Mouse (Mus musculus): ENCODE measurements at regions not wholly inside any gene's neighbourhood (a gene's known extent, or its start where the extent isn't known, plus 50 kb on each side); places are given as distances from the start of the nearest gene placed in this dataset.

- H3K4me1 ChIP-seq = no peaks in the 10 kb centered on the region
- WGBS (ENCODE audit: insufficient replicate concordance) = 38% methylated on average over 2 of the region's 2 CpGs
- H3K9ac ChIP-seq = no peak overlapping the region
- ATAC-seq = no peak
- no peaks in the 10 kb centered on the region for H3K36me3 ChIP-seq
- no peak overlapping the region for H3K4me3 ChIP-seq
- no peaks in the 10 kb centered on the region for H3K9me3 ChIP-seq (replicated peaks)
- H3K27ac ChIP-seq = no peak overlapping the region
- no peaks in the 10 kb centered on the region for H3K27me3 ChIP-seq (replicated peaks)
- no peak overlapping the region for H3K4me2 ChIP-seq
Observed at GRCm38 (mm10) chr13:31349671-31350070, 206.3 kb upstream of the Foxq1 start.

GRCm38 (mm10) chr13:31351481-31351880, 204.5 kb upstream of the Foxq1 start:
- H3K4me1 ChIP-seq = no peaks in the 10 kb centered on the region
- no peak overlapping the region for H3K4me2 ChIP-seq
- H3K27me3 ChIP-seq (replicated peaks) = no peaks in the 10 kb centered on the region
- H3K27ac ChIP-seq = no peak overlapping the region
- H3K4me3 ChIP-seq = no peak overlapping the region
- no peaks in the 10 kb centered on the region for H3K36me3 ChIP-seq
- no peaks in the 10 kb centered on the region for H3K9me3 ChIP-seq (replicated peaks)
- no peak overlapping the region for H3K9ac ChIP-seq
- no peak for ATAC-seq

GRCm38 (mm10) chr13:31352825-31353224, 203.1 kb upstream of the Foxq1 start:
- H3K4me3 ChIP-seq = no peak overlapping the region
- no peak overlapping the region for H3K4me2 ChIP-seq
- no peaks in the 10 kb centered on the region for H3K27me3 ChIP-seq (replicated peaks)
- no peaks in the 10 kb centered on the region for H3K9me3 ChIP-seq (replicated peaks)
- ATAC-seq = no peak
- 53% methylated on average over 5 of the region's 5 CpGs for WGBS (ENCODE audit: insufficient replicate concordance)
- no peak overlapping the region for H3K27ac ChIP-seq
- no peaks in the 10 kb centered on the region for H3K4me1 ChIP-seq
- no peaks in the 10 kb centered on the region for H3K36me3 ChIP-seq
- H3K9ac ChIP-seq = no peak overlapping the region

- 79% methylated on average over 4 of the region's 4 CpGs for WGBS (ENCODE audit: insufficient replicate concordance)
- ATAC-seq = no peak
- H3K4me1 ChIP-seq = no peaks in the 10 kb centered on the region
- no peak overlapping the region for H3K4me3 ChIP-seq
- no peak overlapping the region for H3K27ac ChIP-seq
- no peaks in the 10 kb centered on the region for H3K36me3 ChIP-seq
- H3K9me3 ChIP-seq (replicated peaks) = no peaks in the 10 kb centered on the region
- H3K27me3 ChIP-seq (replicated peaks) = no peaks in the 10 kb centered on the region
- H3K4me2 ChIP-seq = no peak overlapping the region
- no peak overlapping the region for H3K9ac ChIP-seq
Observed at GRCm38 (mm10) chr13:31359353-31359752, 196.6 kb upstream of the Foxq1 start.

- Histone ChIP-seq H3K4me3 (no peak overlapping the region), H3K4me2 (no peak overlapping the region), H3K9ac (no peak overlapping the region), H3K36me3 (no peaks in the 10 kb centered on the region), H3K27me3 (replicated peaks) (no peaks in the 10 kb centered on the region), H3K27ac (no peak overlapping the region), H3K9me3 (replicated peaks) (no peaks in the 10 kb centered on the region), H3K4me1 (no peaks in the 10 kb centered on the region)
- 18% methylated on average over 3 of the region's 3 CpGs for WGBS (ENCODE audit: insufficient replicate concordance)
- no peak for ATAC-seq
Observed at GRCm38 (mm10) chr13:31362386-31362785, 193.5 kb upstream of the Foxq1 start.

GRCm38 (mm10) chr13:31364369-31364768, 191.6 kb upstream of the Foxq1 start:
- Histone ChIP-seq H3K27me3 (replicated peaks) (no peaks in the 10 kb centered on the region), H3K9ac (no peak overlapping the region), H3K36me3 (no peaks in the 10 kb centered on the region), H3K4me2 (no peak overlapping the region), H3K4me3 (no peak overlapping the region), H3K9me3 (replicated peaks) (no peaks in the 10 kb centered on the region), H3K27ac (no peak overlapping the region), H3K4me1 (no peaks in the 10 kb centered on the region)
- no peak for ATAC-seq
- 55% methylated on average over 4 of the region's 4 CpGs for WGBS (ENCODE audit: insufficient replicate concordance)

DNA sequence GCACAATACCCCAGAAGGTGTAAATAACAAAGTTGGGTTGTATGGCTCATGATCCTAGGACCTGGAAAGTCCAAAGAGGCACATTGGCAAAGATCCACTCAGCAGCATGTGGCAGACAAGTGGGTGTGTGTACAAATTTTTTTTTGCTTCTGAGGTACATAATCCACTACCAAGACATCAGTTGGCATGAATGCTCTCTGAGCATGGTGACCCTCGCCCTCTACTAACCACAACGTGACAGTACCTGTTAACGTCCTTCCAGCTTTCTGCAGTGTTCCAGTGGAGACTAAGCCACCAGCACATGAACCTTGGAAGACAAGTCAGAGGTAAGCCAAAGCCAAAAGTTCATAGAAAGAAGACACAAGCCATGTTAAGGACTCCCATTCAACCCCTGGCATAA, 188.7 kb upstream of the Foxq1 start:
- Histone ChIP-seq H3K36me3 (no peaks in the 10 kb centered on the region), H3K9ac (no peak overlapping the region), H3K4me1 (no peaks in the 10 kb centered on the region), H3K4me2 (no peak overlapping the region), H3K9me3 (replicated peaks) (no peaks in the 10 kb centered on the region), H3K27ac (no peak overlapping the region), H3K27me3 (replicated peaks) (no peaks in the 10 kb centered on the region), H3K4me3 (no peak overlapping the region)
- 71% methylated on average over 3 of the region's 3 CpGs for WGBS (ENCODE audit: insufficient replicate concordance)
- ATAC-seq = no peak

- H3K27ac ChIP-seq = no peak overlapping the region
- no peak overlapping the region for H3K4me3 ChIP-seq
- 51% methylated on average over 4 of the region's 4 CpGs for WGBS (ENCODE audit: insufficient replicate concordance)
- no peak for ATAC-seq
- H3K4me1 ChIP-seq = no peaks in the 10 kb centered on the region
- no peaks in the 10 kb centered on the region for H3K9me3 ChIP-seq (replicated peaks)
- no peaks in the 10 kb centered on the region for H3K36me3 ChIP-seq
- no peak overlapping the region for H3K4me2 ChIP-seq
- no peaks in the 10 kb centered on the region for H3K27me3 ChIP-seq (replicated peaks)
- no peak overlapping the region for H3K9ac ChIP-seq
Observed at GRCm38 (mm10) chr13:31369182-31369581, 186.8 kb upstream of the Foxq1 start.

DNA sequence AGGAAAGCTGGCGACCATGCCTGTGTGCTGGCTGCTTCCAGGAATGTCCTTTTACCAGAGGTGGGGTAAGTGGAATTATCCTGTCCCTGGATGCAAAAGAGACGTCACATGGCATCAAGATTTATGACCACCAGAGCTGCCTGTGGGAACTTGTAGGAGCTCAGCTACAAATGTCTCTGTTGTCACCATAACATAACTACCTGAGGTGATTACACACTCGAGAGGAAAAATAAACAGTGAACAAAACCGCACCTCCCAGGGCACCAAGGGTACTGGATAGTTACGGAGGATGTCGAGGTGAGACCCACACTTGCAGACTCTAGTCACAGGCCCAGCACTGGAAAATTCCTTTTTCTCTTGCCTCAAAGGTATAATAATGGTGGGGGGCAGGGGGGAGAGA, 185.1 kb upstream of the Foxq1 start:
- Histone ChIP-seq H3K4me2 (no peak overlapping the region), H3K4me1 (no peaks in the 10 kb centered on the region), H3K9me3 (replicated peaks) (no peaks in the 10 kb centered on the region), H3K27ac (no peak overlapping the region), H3K4me3 (no peak overlapping the region), H3K36me3 (no peaks in the 10 kb centered on the region), H3K9ac (no peak overlapping the region), H3K27me3 (replicated peaks) (no peaks in the 10 kb centered on the region)
- 58% methylated on average over 6 of the region's 6 CpGs for WGBS (ENCODE audit: insufficient replicate concordance)
- ATAC-seq = no peak

DNA sequence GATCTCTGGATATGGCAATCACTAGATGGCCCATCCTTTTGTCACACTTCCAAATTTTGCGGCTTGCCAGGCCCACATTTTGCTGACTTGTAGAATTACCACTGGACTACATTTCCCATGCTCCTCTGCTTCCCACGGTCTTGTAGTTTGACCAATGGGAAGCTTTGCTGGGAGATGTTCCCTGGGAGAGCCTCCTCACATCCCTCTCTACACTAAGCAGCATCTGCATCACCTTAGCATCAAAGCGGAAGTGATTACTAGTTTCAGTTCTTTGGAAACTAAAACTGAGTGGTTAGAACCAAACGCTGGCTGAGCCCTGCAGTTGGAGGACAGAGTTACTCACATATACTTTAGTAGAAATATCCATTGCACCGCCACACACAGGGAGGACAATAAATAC, 181.9 kb upstream of the Foxq1 start:
- no peaks in the 10 kb centered on the region for H3K36me3 ChIP-seq
- no peaks in the 10 kb centered on the region for H3K4me1 ChIP-seq
- 53% methylated on average over 5 of the region's 5 CpGs for WGBS (ENCODE audit: insufficient replicate concordance)
- no peak overlapping the region for H3K9ac ChIP-seq
- H3K9me3 ChIP-seq (replicated peaks) = no peaks in the 10 kb centered on the region
- H3K27ac ChIP-seq = no peak overlapping the region
- H3K27me3 ChIP-seq (replicated peaks) = no peaks in the 10 kb centered on the region
- H3K4me3 ChIP-seq = no peak overlapping the region
- no peak overlapping the region for H3K4me2 ChIP-seq
- ATAC-seq = no peak

- Histone ChIP-seq H3K4me2 (no peak overlapping the region), H3K9me3 (replicated peaks) (no peaks in the 10 kb centered on the region), H3K36me3 (no peaks in the 10 kb centered on the region), H3K4me3 (no peak overlapping the region), H3K9ac (no peak overlapping the region), H3K4me1 (no peaks in the 10 kb centered on the region), H3K27me3 (replicated peaks) (no peaks in the 10 kb centered on the region), H3K27ac (no peak overlapping the region)
- no peak for ATAC-seq
- WGBS (ENCODE audit: insufficient replicate concordance) = 45% methylated on average over 4 of the region's 4 CpGs
Observed at GRCm38 (mm10) chr13:31393421-31394215, 162.3 kb upstream of the Foxq1 start.

DNA sequence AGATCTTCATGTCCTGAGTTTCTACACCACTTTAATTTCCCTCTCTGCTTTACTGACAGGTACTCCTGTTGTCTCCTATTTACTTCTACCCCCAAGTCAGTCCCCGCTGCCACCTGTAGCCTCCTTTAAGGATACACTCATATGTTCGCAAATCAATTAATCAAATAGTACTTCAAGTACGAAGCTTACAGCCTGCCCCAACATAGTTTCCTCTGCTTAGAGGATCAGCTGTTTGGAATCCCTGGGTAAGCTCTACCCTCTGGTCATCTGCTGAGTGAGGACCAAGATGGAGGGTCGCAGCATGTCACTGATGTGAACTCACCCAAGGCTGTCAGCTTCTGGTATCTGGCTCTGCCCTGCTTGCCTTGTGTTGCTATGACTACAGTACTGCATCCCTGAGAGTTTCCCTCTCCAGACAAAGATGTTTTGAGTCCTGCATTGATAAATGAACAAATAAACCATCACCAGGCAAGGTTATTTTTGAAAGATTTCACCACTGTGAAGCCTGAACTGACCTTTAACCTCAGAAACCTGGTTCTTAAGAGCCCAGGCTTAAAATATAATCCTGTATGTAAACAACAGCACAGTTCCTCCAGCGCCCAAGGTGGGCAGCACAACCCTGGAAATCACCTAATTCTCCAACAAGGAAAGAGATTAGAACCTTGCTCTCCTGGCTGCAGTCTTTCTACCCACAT, 159.6 kb upstream of the Foxq1 start:
- no peaks in the 10 kb centered on the region for H3K9me3 ChIP-seq (replicated peaks)
- no peak overlapping the region for H3K4me2 ChIP-seq
- no peak overlapping the region for H3K27ac ChIP-seq
- H3K4me3 ChIP-seq = no peak overlapping the region
- H3K36me3 ChIP-seq = no peaks in the 10 kb centered on the region
- 62% methylated on average over 5 of the region's 5 CpGs for WGBS (ENCODE audit: insufficient replicate concordance)
- no peaks in the 10 kb centered on the region for H3K27me3 ChIP-seq (replicated peaks)
- no peak for ATAC-seq
- no peak overlapping the region for H3K9ac ChIP-seq
- H3K4me1 ChIP-seq = no peaks in the 10 kb centered on the region

GRCm38 (mm10) chr13:31397246-31397645, 158.7 kb upstream of the Foxq1 start:
- Histone ChIP-seq H3K4me1 (no peaks in the 10 kb centered on the region), H3K4me2 (no peak overlapping the region), H3K4me3 (no peak overlapping the region), H3K27ac (no peak overlapping the region), H3K9me3 (replicated peaks) (no peaks in the 10 kb centered on the region), H3K27me3 (replicated peaks) (no peaks in the 10 kb centered on the region), H3K9ac (no peak overlapping the region), H3K36me3 (no peaks in the 10 kb centered on the region)
- 70% methylated on average over 10 of the region's 10 CpGs for WGBS (ENCODE audit: insufficient replicate concordance)
- ATAC-seq = no peak
